Mouse (Mus musculus): ENCODE measurements at regions not wholly inside any gene's neighbourhood (a gene's known extent, or its start where the extent isn't known, plus 50 kb on each side); places are given as distances from the start of the nearest gene placed in this dataset.

DNA sequence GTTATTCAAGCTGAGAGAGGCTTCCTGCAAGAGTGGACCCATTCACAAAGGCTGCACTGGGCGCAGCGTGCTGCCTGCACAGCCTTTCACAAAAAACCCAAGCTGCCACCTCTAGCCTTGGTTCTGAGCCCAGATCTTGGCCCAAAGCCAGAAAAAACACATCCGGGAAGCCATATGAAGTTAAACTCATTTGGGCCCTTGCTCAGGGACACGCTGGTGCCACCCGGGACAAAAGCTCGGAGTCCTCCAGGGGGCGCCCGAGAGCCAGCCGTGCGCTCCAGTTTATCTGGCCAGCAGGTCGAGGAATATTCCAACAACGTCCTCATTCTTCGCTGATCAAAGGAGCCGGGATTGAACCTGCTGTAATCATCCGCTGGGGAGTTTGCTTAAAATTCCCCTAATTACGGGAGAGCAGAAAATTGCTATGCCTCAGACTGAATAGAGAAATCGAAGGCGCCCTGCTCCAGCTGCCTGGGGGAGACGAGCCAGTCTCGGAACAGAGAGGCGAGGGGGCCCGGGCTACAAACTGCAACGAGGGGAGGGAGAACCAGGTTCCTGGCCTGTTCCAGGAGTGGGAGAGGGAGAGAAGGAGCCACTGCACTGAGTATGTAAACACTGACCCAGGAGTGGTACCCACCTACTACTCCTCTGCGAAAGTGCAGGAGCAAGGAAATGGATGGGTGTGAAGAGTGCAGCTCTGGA is 123.0 kb upstream of the Thy1 start:
- Histone ChIP-seq H3ac (ENCODE audit: control insufficient read depth, insufficient read length, low read depth) (no peak overlapping the region), H3K27me3 (ENCODE audit: control insufficient read depth, insufficient read depth, insufficient read length) (peaks cover 41% of the 10 kb centered on the region), H3K4me3 (ENCODE audit: insufficient read depth, poor library complexity, severe bottlenecking) (no peak overlapping the region), H3K79me2 (ENCODE audit: control insufficient read depth, insufficient read depth) (no peaks in the 10 kb centered on the region), H3K79me3 (ENCODE audit: low read depth) (no peaks in the 10 kb centered on the region), H3K36me3 (ENCODE audit: control insufficient read depth, insufficient read depth) (no peaks in the 10 kb centered on the region)
- TF ChIP-seq CTCF (IDR thresholded peaks at IDR 0.05; ENCODE audit: control insufficient read depth, insufficient read depth, insufficient read length) (peak; percentile 68), CEBPB (IDR thresholded peaks at IDR 0.05; ENCODE audit: low read depth) (no peak)

DNA sequence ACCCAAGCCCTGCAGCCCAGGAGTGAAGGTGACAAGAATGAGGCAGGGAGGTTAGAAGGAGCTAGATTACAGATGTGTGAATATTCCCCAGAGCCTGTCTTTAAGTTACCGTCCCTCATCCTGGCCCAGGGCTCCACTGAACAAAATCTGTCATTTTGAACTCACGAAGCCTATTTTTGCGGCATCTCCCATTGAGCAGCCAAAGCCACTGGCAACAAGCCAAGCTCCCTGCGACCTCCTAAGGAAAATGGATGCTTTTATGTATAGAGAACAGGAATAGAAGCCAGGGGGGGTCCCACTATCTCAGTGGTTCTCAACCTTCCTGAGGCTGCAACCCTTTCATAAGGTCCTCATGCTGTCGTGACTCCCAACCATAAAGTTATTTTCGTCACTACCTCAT is 121.0 kb upstream of the Thy1 start:
- Histone ChIP-seq H3ac (ENCODE audit: control insufficient read depth, insufficient read length, low read depth) (no peak overlapping the region), H3K27me3 (ENCODE audit: control insufficient read depth, insufficient read depth, insufficient read length) (peaks cover 25% of the 10 kb centered on the region), H3K4me3 (ENCODE audit: insufficient read depth, poor library complexity, severe bottlenecking) (no peak overlapping the region), H3K79me2 (ENCODE audit: control insufficient read depth, insufficient read depth) (no peaks in the 10 kb centered on the region), H3K36me3 (ENCODE audit: control insufficient read depth, insufficient read depth) (no peaks in the 10 kb centered on the region), H3K79me3 (ENCODE audit: low read depth) (no peaks in the 10 kb centered on the region)
- TF ChIP-seq MYOD1 (IDR thresholded peaks at IDR 0.05; ENCODE audit: control insufficient read depth, insufficient read length, low read depth) (no peak), CTCF (IDR thresholded peaks at IDR 0.05; ENCODE audit: control insufficient read depth, insufficient read depth, insufficient read length) (no peak), CEBPB (IDR thresholded peaks at IDR 0.05; ENCODE audit: low read depth) (no peak), FOSL1 (IDR thresholded peaks at IDR 0.05; ENCODE audit: insufficient read depth, low read length, poor library complexity, severe bottlenecking) (no peak), MYOG (IDR thresholded peaks at IDR 0.05; ENCODE audit: control insufficient read depth, extremely low read depth, insufficient read length) (no peak), USF1 (IDR thresholded peaks at IDR 0.05; ENCODE audit: low read depth) (no peak)

DNA sequence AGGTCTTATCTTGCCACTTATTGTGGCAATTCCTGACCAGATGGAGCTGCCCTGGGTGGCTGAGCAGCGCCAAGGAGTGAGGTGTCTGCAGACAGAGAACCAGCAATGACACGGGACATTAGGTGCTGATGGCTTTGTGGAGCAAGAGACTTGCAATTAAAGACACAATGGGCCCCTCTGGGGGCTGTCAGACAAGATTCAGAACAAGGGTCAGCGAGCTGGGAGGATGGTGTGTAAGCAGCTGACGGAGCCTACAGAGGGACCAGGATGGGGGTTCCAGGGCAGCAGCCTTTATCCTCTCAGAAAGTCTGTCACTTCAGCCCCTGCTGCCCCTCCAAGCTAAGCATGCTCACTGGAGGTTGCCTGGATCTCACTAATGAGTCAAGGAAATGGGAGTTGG is 120.1 kb upstream of the Thy1 start:
- peaks cover 17% of the 10 kb centered on the region for H3K27me3 ChIP-seq (ENCODE audit: control insufficient read depth, insufficient read depth, insufficient read length)
- H3K4me3 ChIP-seq (ENCODE audit: insufficient read depth, poor library complexity, severe bottlenecking), result no peak overlapping the region
- H3ac ChIP-seq (ENCODE audit: control insufficient read depth, insufficient read length, low read depth), result no peak overlapping the region
- TF ChIP-seq MYOG (IDR thresholded peaks at IDR 0.05; ENCODE audit: control insufficient read depth, extremely low read depth, insufficient read length), result no peak
- no peak for TF ChIP-seq FOSL1 (IDR thresholded peaks at IDR 0.05; ENCODE audit: insufficient read depth, low read length, poor library complexity, severe bottlenecking)
- TF ChIP-seq USF1 (IDR thresholded peaks at IDR 0.05; ENCODE audit: low read depth), result no peak
- no peak for TF ChIP-seq MYOD1 (IDR thresholded peaks at IDR 0.05; ENCODE audit: control insufficient read depth, insufficient read length, low read depth)
- no peaks in the 10 kb centered on the region for H3K79me2 ChIP-seq (ENCODE audit: control insufficient read depth, insufficient read depth)
- H3K36me3 ChIP-seq (ENCODE audit: control insufficient read depth, insufficient read depth), result no peaks in the 10 kb centered on the region
- no peaks in the 10 kb centered on the region for H3K79me3 ChIP-seq (ENCODE audit: low read depth)

DNA sequence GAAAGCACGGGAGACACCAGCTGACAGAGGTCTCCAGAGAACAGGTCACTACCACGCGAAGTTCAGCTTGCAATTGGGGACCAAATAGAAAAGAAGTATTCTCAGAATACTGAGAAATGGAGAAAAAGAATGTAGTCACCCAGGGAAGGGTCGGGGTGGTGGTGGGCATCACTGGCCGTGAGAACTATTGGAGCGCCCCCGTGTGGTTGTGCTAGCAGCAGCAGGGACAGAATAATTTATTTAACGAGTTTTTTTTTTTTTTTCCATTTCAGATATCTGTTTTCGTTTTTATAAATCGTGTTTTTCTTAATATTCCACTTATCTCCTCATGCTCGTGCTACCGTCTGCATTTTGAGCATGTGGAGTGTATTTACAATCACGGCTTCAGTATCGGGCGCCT is 118.4 kb upstream of the Thy1 start:
- Histone ChIP-seq H3K36me3 (ENCODE audit: control insufficient read depth, insufficient read depth) (no peaks in the 10 kb centered on the region), H3ac (ENCODE audit: control insufficient read depth, insufficient read length, low read depth) (no peak overlapping the region), H3K4me3 (ENCODE audit: insufficient read depth, poor library complexity, severe bottlenecking) (no peak overlapping the region), H3K79me2 (ENCODE audit: control insufficient read depth, insufficient read depth) (no peaks in the 10 kb centered on the region), H3K79me3 (ENCODE audit: low read depth) (no peaks in the 10 kb centered on the region), H3K27me3 (ENCODE audit: control insufficient read depth, insufficient read depth, insufficient read length) (peaks cover 6% of the 10 kb centered on the region)
- TF ChIP-seq CEBPB (IDR thresholded peaks at IDR 0.05; ENCODE audit: low read depth), result no peak
- no peak for TF ChIP-seq USF1 (IDR thresholded peaks at IDR 0.05; ENCODE audit: low read depth)
- TF ChIP-seq FOSL1 (IDR thresholded peaks at IDR 0.05; ENCODE audit: insufficient read depth, low read length, poor library complexity, severe bottlenecking), result no peak
- no peak for TF ChIP-seq MAX (IDR thresholded peaks at IDR 0.05)
- no peak for TF ChIP-seq MYOG (IDR thresholded peaks at IDR 0.05; ENCODE audit: control insufficient read depth, extremely low read depth, insufficient read length)
- TF ChIP-seq CTCF (IDR thresholded peaks at IDR 0.05; ENCODE audit: control insufficient read depth, insufficient read depth, insufficient read length), result no peak

DNA sequence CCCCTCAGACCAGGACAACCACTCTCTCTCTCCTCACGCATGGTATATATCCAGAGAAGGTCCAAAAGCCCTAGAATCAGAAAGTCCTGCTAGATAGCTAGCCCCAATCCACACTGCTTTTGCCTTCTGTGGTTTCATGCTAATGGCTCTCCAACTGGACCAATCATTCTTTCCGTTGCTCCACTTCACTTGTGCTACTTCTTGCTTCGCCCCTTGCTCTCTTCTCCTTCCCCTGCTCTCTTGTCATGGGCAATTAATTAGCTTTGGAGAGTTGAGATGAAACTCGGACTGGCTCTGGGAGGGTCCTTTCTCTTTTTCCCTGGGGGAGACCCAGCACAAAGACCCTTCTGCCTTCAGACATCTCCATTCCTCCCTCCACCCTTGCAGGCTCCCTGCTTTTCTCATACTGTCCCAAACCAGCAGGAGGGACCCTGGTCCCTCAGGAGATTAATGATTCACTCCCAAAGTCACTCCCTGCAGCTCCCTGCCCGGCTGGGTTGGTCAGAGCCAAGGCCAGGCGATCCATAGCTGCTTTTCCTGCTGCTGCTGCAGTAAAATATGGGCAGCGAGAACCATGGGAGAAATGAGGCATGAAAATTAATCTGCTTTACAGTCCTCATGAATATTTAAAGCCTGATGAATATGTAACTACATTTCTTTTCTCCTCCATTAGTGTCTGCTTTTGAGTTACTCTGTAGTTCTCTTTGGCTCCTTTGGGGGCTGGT is 113.7 kb upstream of the Thy1 start:
- TF ChIP-seq FOSL1 (IDR thresholded peaks at IDR 0.05; ENCODE audit: insufficient read depth, low read length, poor library complexity, severe bottlenecking) (no peak), USF1 (IDR thresholded peaks at IDR 0.05; ENCODE audit: low read depth) (no peak), CEBPB (IDR thresholded peaks at IDR 0.05; ENCODE audit: low read depth) (no peak), MYOG (IDR thresholded peaks at IDR 0.05; ENCODE audit: control insufficient read depth, extremely low read depth, insufficient read length) (no peak), CTCF (IDR thresholded peaks at IDR 0.05; ENCODE audit: control insufficient read depth, insufficient read depth, insufficient read length) (no peak), MAX (IDR thresholded peaks at IDR 0.05) (no peak), MYOD1 (IDR thresholded peaks at IDR 0.05; ENCODE audit: control insufficient read depth, insufficient read length, low read depth) (no peak)
- H3K36me3 ChIP-seq (ENCODE audit: control insufficient read depth, insufficient read depth), result no peaks in the 10 kb centered on the region
- no peaks in the 10 kb centered on the region for H3K79me3 ChIP-seq (ENCODE audit: low read depth)
- no peaks in the 10 kb centered on the region for H3K27me3 ChIP-seq (ENCODE audit: control insufficient read depth, insufficient read depth, insufficient read length)
- no peak overlapping the region for H3K4me3 ChIP-seq (ENCODE audit: insufficient read depth, poor library complexity, severe bottlenecking)
- H3ac ChIP-seq (ENCODE audit: control insufficient read depth, insufficient read length, low read depth), result no peak overlapping the region
- H3K79me2 ChIP-seq (ENCODE audit: control insufficient read depth, insufficient read depth), result no peaks in the 10 kb centered on the region

DNA sequence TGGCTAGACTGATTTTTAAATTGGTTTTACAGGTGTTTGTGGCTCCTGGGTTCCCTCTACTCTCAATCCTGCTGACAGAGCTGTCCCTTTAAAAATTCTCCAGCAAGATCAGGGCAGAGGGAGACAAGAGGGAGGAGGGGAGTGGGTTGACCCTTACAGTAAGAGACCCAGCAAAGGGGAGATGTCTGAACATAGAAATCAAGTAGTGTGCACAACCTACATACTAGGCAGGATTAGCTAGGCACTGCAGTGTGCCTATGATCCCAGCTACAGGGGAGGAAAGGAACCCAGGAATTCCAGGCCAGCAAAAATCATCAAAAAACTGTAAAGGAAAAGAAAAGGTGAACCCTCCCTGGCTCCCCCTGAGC is 113.2 kb upstream of the Thy1 start:
- no peak overlapping the region for H3ac ChIP-seq (ENCODE audit: control insufficient read depth, insufficient read length, low read depth)
- no peaks in the 10 kb centered on the region for H3K79me3 ChIP-seq (ENCODE audit: low read depth)
- no peaks in the 10 kb centered on the region for H3K27me3 ChIP-seq (ENCODE audit: control insufficient read depth, insufficient read depth, insufficient read length)
- H3K4me3 ChIP-seq (ENCODE audit: insufficient read depth, poor library complexity, severe bottlenecking), result no peak overlapping the region
- no peak for TF ChIP-seq MYOG (IDR thresholded peaks at IDR 0.05; ENCODE audit: control insufficient read depth, extremely low read depth, insufficient read length)
- no peak for TF ChIP-seq CTCF (IDR thresholded peaks at IDR 0.05; ENCODE audit: control insufficient read depth, insufficient read depth, insufficient read length)
- no peak for TF ChIP-seq USF1 (IDR thresholded peaks at IDR 0.05; ENCODE audit: low read depth)
- TF ChIP-seq FOSL1 (IDR thresholded peaks at IDR 0.05; ENCODE audit: insufficient read depth, low read length, poor library complexity, severe bottlenecking), result no peak
- no peak for TF ChIP-seq CEBPB (IDR thresholded peaks at IDR 0.05; ENCODE audit: low read depth)
- TF ChIP-seq MYOD1 (IDR thresholded peaks at IDR 0.05; ENCODE audit: control insufficient read depth, insufficient read length, low read depth), result no peak
- no peak for TF ChIP-seq MAX (IDR thresholded peaks at IDR 0.05)
- H3K36me3 ChIP-seq (ENCODE audit: control insufficient read depth, insufficient read depth), result no peaks in the 10 kb centered on the region
- no peaks in the 10 kb centered on the region for H3K79me2 ChIP-seq (ENCODE audit: control insufficient read depth, insufficient read depth)
